Mouse (Mus musculus) liver, postnatal 0 days (tissue): ENCODE measurements around the gene Klk1b1.

Source experiments
- CTCF ChIP-seq: sonication (generic); IDR thresholded peaks from 2 replicates; pipeline ENCODE4 v1.5.1; 2016; ENCODE audit warnings: antibody characterized with exemption, low read depth
- EP300 ChIP-seq: IDR thresholded peaks from 2 replicates; pipeline ENCODE4 v1.6.1; 2016; ENCODE audit warnings: antibody characterized with exemption, low read depth, mild to moderate bottlenecking

DNA sequence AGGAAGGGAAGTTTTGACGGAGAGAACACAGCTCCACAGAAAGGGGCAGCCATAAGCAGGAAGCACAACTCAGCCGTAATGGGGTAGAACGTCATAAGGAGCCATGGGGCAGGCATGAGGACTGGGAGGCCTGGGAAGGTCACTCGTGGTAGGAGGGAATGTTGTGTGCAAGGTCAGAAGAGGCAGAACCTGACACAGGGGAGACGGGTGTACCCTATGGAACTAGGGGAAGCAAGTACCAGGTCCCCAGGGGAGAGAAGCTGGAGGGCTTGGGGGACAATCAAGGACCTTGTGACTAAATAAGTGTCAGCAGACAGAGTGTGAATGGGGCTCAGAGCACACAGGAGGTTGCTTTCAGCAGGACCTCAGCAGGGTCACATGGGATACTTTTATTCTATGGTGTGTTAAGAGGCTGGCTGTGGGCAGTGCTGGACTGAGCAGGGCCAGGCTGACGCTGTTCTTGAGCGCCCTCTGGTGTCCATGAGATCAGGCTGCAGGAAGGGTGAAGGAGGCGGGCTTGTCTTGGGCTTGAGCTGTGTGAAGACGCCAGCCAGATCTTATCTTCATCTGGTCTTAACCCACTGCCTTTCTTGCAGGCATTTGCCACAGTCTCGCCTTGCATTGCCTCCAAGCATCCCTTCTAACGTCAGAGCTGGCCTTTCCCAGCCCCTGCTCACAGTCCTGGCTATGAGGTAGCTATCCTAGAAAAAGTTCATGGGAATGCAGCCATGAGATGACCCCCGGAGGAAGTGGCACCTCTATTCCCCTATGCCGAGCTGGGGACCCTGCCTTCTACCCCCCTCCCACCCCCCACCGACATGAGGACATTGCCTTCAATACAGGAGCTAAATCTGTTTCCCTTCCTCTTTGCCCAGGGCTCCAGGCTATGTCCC is 46.7 kb upstream of the Klk1b1 start:
- TF ChIP-seq CTCF: peak; percentile 80
- TF ChIP-seq EP300: no peak
